ENCODE assay signal across 2 mouse cellular contexts in the genomic region with DNA sequence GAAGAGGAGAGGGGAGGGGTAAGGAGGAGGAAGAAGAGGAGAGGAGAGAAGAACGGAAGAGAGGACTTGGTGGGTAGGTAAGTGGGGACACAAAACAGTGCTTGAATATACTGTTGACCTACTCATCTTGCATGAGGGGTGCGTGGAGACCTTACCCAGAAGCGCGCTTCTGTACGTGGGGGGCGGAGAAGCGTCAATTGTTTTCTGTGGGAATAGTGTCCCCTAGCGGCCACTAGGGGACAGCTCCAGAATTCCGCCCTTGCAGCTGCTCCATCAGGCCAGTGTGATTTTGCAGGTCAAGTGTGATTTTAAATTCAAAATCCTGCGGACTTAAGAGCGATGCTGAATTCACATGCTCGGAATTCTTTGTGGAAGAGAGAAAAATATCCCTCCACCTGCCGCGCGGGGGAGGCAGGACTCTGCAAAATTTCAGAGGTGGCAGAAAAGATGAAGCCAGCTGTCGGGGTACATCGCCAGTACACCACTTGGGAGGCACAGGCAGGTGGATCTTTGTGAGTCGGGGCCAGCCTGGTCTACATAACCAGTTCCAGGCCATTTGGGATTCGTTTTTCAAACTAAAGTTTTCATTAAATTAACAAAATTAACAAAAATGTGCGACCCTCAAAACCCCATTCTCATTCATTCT.
A peak's percentile ranks its signal among the peaks of the same experiment; 100 is the strongest.
TF ChIP-seq lines count a peak whose summit lies in the region.

No protein-coding gene starts in this region.

TF ChIP-seq in C2C12, 6 proteins besides CTCF, POLR2A, EP300 and RAD21:
- TF ChIP-seq USF1 (IDR thresholded peaks at IDR 0.05; ENCODE audit: low read depth) (no peak), CEBPB (IDR thresholded peaks at IDR 0.05; ENCODE audit: low read depth) (no peak), MYOD1 (IDR thresholded peaks at IDR 0.05; ENCODE audit: control insufficient read depth, insufficient read length, low read depth) (no peak), MAX (IDR thresholded peaks at IDR 0.05) (no peak), FOSL1 (IDR thresholded peaks at IDR 0.05; ENCODE audit: insufficient read depth, low read length, poor library complexity, severe bottlenecking) (no peak), MYOG (IDR thresholded peaks at IDR 0.05; ENCODE audit: control insufficient read depth, extremely low read depth, insufficient read length) (no peak)

TF ChIP-seq in MEL, 35 proteins besides CTCF, POLR2A, EP300 and RAD21:
- TF ChIP-seq TBP (IDR thresholded peaks at IDR 0.05; ENCODE audit: low read depth, low read length) (0 out of 2 replicates have a peak, but pooled peaks have one; percentile 6), USF2 (IDR thresholded peaks at IDR 0.05; ENCODE audit: borderline replicate concordance in 1 of 2, insufficient read depth in 1 of 2, low read depth in 1 of 2, low read length in 2 of 2) (no peak), GABPA (IDR thresholded peaks at IDR 0.05; ENCODE audit: low read depth, low read length) (no peak), MAFK (IDR thresholded peaks at IDR 0.05; ENCODE audit: borderline replicate concordance, low read depth, low read length) (no peak), MXI1 (IDR thresholded peaks at IDR 0.05; ENCODE audit: low read depth, low read length) (0 out of 2 replicates have a peak, but pooled peaks have one; percentile 33), POLR2AphosphoS2 (IDR thresholded peaks at IDR 0.05; ENCODE audit: low read length) (no peak), BHLHE40 (IDR thresholded peaks at IDR 0.05; ENCODE audit: borderline replicate concordance, low read depth, low read length) (no peak), JUND (IDR thresholded peaks at IDR 0.05; ENCODE audit: low read depth, low read length) (no peak), SMC3 (IDR thresholded peaks at IDR 0.05; ENCODE audit: low read depth, low read length) (peak; percentile 93), CHD1 (IDR thresholded peaks at IDR 0.05; ENCODE audit: low read depth, low read length) (no peak), ZC3H11A (IDR thresholded peaks at IDR 0.05; ENCODE audit: low read depth, low read length) (peak; percentile 80), MYB (IDR thresholded peaks at IDR 0.05; ENCODE audit: low read depth, low read length) (no peak), MAX (IDR thresholded peaks at IDR 0.05; ENCODE audit: low read length) (no peak), MEF2A (IDR thresholded peaks at IDR 0.05; ENCODE audit: extremely low read depth, insufficient replicate concordance, low read depth, low read length, poor library complexity, severe bottlenecking) (no peak), ZMIZ1 (IDR thresholded peaks at IDR 0.05; ENCODE audit: low read depth, low read length) (no peak), POLR2AphosphoS5 (IDR thresholded peaks at IDR 0.05; ENCODE audit: borderline replicate concordance, low read depth, low read length) (no peak), UBTF (IDR thresholded peaks at IDR 0.05; ENCODE audit: borderline replicate concordance, insufficient read depth, low read depth, low read length) (no peak), NRF1 (IDR thresholded peaks at IDR 0.05; ENCODE audit: insufficient read depth, low read depth, low read length, poor library complexity, severe bottlenecking) (no peak), USF1 (IDR thresholded peaks at IDR 0.05; ENCODE audit: low read depth, low read length) (no peak), GATA1 (IDR thresholded peaks at IDR 0.05; ENCODE audit: low read depth, low read length) (0 out of 2 replicates have a peak, but pooled peaks have one; percentile 7), KAT2A (conservative IDR thresholded peaks at IDR 0.05; ENCODE audit: low read depth, low read length) (no peak), TAL1 (IDR thresholded peaks at IDR 0.05; ENCODE audit: low read length) (no peak), SIN3A (IDR thresholded peaks at IDR 0.05; ENCODE audit: low read length) (peak; percentile 54; the same call in 1 of the 2 replicates), RCOR1 (IDR thresholded peaks at IDR 0.05; ENCODE audit: low read depth, low read length) (no peak), MAZ (IDR thresholded peaks at IDR 0.05; ENCODE audit: low read depth, low read length) (peak; percentile 84), CHD2 (IDR thresholded peaks at IDR 0.05; ENCODE audit: low read length) (no peak), MYC (IDR thresholded peaks at IDR 0.05; ENCODE audit: low read depth, low read length) (no peak), ZKSCAN1 (IDR thresholded peaks at IDR 0.05; ENCODE audit: low read depth, low read length) (no peak), ELF1 (IDR thresholded peaks at IDR 0.05; ENCODE audit: low read depth, low read length) (no peak; the same call in 1 of the 2 replicates), E2F4 (IDR thresholded peaks at IDR 0.05; ENCODE audit: borderline replicate concordance, low read depth, low read length) (no peak), TCF12 (IDR thresholded peaks at IDR 0.05; ENCODE audit: low read depth, low read length) (no peak), ZNF384 (IDR thresholded peaks at IDR 0.05; ENCODE audit: low read depth, low read length) (no peak)
